Mouse (Mus musculus) frontal cortex, postnatal 36 days (tissue): Measurements from ENCODE around the gene Gm19684.
A peak's percentile ranks its signal among the peaks of the same experiment; 100 is the strongest.
"Not testable (repeated sequence)": the region's sequence is repeated elsewhere in the genome, so short reads cannot be mapped to it uniquely, and the experiment has no call there.

Source experiments
- DNase-seq, 2 experiments: peaks; one replicate each; pipeline ENCODE4 v3.0.0; 2022; ENCODE audit warnings: low spot score in 2 of 2

Gm19684 gene

GRCm38 (mm10) chr17:36121352-36122020, at the start of gene Gm19684:
TSS of gene Gm19684 (plus strand) at chr17:36121678.
- DNase-seq: not testable (repeated sequence)

- DNase-seq: not testable (repeated sequence)
Measured at GRCm38 (mm10) chr17:36081901-36082300, 39.6 kb upstream of the Gm19684 start.

GRCm38 (mm10) chr17:36082519-36083232, 38.8 kb upstream of the Gm19684 start:
- not testable (repeated sequence) for DNase-seq

- peak in 1 of 2 experiments; percentile 8 for DNase-seq
Measured at GRCm38 (mm10) chr17:36083266-36083869, 38.1 kb upstream of the Gm19684 start.

GRCm38 (mm10) chr17:36083870-36084451, 37.5 kb upstream of the Gm19684 start:
- no peak for DNase-seq

- DNase-seq: not testable (repeated sequence)
Measured at GRCm38 (mm10) chr17:36085976-36086375, 35.5 kb upstream of the Gm19684 start.

GRCm38 (mm10) chr17:36091933-36092332, 29.5 kb upstream of the Gm19684 start:
- not testable (repeated sequence) for DNase-seq

GRCm38 (mm10) chr17:36092520-36092919, 29.0 kb upstream of the Gm19684 start:
- DNase-seq: not testable (repeated sequence)

GRCm38 (mm10) chr17:36093936-36094335, 27.5 kb upstream of the Gm19684 start:
- DNase-seq: no peak

GRCm38 (mm10) chr17:36099603-36100002, 21.9 kb upstream of the Gm19684 start:
- DNase-seq: not testable (repeated sequence)

- not testable (repeated sequence) for DNase-seq
Measured at GRCm38 (mm10) chr17:36102091-36102490, 19.4 kb upstream of the Gm19684 start.

GRCm38 (mm10) chr17:36110129-36110528, 11.3 kb upstream of the Gm19684 start:
- DNase-seq: not testable (repeated sequence)

GRCm38 (mm10) chr17:36110641-36111509, 10.6 kb upstream of the Gm19684 start:
- peak in 1 of 2 experiments; percentile 35 for DNase-seq

GRCm38 (mm10) chr17:36111510-36111868, 10.0 kb upstream of the Gm19684 start:
- peak in 1 of 2 experiments; percentile 46 for DNase-seq

- DNase-seq: peak; percentile 18 to 30
Measured at GRCm38 (mm10) chr17:36113979-36114593, 7.4 kb upstream of the Gm19684 start.

- not testable (repeated sequence) for DNase-seq
Measured at GRCm38 (mm10) chr17:36116545-36116944, 4.9 kb upstream of the Gm19684 start.

- DNase-seq: not testable (repeated sequence)
Measured at GRCm38 (mm10) chr17:36120839-36121238, 639 bp upstream of the Gm19684 start.

- DNase-seq: not testable (repeated sequence)
Measured at GRCm38 (mm10) chr17:36124111-36124510, 2.6 kb downstream of the Gm19684 start.

- not testable (repeated sequence) for DNase-seq
Measured at GRCm38 (mm10) chr17:36128525-36128924, 7.0 kb downstream of the Gm19684 start.

- not testable (repeated sequence) for DNase-seq
Measured at GRCm38 (mm10) chr17:36128968-36129817, 7.7 kb downstream of the Gm19684 start, which contains the start of gene Gm7030. TSS of gene Gm7030 (minus strand) at chr17:36129425.
